Mouse (Mus musculus) megakaryocyte, embryonic 14.5 days (primary cell): ENCODE data around the gene Cyp2w1.

Experiments used
- FLI1 ChIP-seq: IDR thresholded peaks from 2 replicates; pipeline ENCODE4 v1.6.1; 2012; ENCODE audit warnings: low read length, inconsistent platforms, mixed read lengths
- GATA1 ChIP-seq: IDR thresholded peaks from 3 replicates; pipeline ENCODE4 v1.6.1; 2012; ENCODE audit warnings: mixed read lengths, low read length, inconsistent platforms, borderline replicate concordance

- TF ChIP-seq FLI1 (no peak), GATA1 (no peak)
These were observed 12.0 kb downstream of the Cyp2w1 start for GRCm38 (mm10) chr5:139364260-139364910.
